Mouse (Mus musculus): Measurements from ENCODE around the gene H2-Q4.

- no peak for TF ChIP-seq CTCF (IDR thresholded peaks at IDR 0.05; ENCODE audit: extremely low read depth, insufficient read depth, insufficient read length, insufficient replicate concordance)
- no peak for TF ChIP-seq POLR2A (IDR thresholded peaks at IDR 0.05; ENCODE audit: low read depth, low read length)
These were observed 37.2 kb upstream of the H2-Q4 start, which contains the start of gene H2-Q2 for GRCm38 (mm10) chr17:35342071-35342671.
